Mouse (Mus musculus) CD4-positive helper T cell, adult 2 months (primary cell): ENCODE data around the gene Ccl3.

Experiments
- DNase-seq: peaks from one replicate; pipeline ENCODE4 v3.0.0-alpha.2; 2012; ENCODE audit warnings: low read depth, missing footprints, low spot score

Ccl3 gene

DNA sequence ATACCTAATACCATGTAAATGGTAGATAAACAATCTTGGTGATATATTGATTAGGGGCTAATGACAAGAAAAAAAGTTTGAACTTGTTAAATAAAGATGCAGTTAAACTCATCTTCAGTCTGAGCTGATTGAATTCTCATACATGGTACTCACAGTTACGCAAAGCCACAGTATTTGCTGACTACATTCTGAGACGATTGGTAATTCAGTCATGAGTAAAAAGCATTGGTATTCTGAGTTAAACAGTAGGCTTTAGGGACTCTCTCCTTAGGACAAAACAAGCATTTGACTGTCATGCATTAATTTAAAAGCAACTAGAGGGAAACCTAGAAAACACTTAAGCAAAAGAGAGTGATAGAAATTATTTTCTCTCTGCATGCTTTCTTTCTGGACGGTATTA lies 25.6 kb downstream of the Ccl3 start:
- DNase-seq, result no peak

DNA sequence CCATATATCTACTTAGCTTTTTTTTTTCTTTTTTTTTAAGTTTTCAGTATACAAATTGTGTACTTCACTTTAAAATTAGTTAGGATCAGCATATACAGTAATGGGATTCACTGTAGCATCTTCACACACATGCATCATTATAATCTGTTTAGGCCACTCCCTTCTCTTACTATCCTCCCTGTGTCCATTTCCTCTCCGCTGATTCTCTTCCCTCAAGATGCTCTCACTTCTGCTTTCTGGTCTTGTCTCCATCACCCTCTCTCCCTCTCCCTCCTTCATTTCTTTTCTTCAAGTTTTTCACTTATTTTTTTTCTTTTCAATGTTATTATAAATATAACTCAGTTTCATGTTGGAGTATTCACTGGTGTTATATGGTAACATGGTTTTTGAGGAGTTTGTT lies 30.1 kb downstream of the Ccl3 start:
- no peak for DNase-seq

DNA sequence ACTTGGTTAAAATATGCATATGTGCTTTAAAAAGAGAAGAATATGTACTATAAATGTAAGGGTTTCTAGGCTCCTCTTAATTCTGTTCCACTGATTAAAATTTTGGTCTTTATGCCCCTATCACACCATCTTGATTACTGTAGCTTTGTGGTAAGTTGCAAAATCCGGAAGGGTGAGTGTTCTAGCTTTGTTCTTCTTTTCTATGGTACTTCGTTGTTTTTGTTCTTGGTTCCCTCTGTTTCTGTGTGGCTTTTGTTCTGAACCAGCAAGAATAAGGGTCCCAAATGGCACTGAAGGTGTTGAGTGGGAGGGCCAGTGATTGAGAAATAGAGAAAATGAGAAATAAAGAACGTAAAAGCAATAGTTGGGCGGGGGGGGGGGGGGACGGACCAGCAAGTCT lies 30.9 kb downstream of the Ccl3 start:
- no peak for DNase-seq

- no peak for DNase-seq
These were observed 32.6 kb downstream of the Ccl3 start for GRCm38 (mm10) chr11:83616586-83616985.

DNA sequence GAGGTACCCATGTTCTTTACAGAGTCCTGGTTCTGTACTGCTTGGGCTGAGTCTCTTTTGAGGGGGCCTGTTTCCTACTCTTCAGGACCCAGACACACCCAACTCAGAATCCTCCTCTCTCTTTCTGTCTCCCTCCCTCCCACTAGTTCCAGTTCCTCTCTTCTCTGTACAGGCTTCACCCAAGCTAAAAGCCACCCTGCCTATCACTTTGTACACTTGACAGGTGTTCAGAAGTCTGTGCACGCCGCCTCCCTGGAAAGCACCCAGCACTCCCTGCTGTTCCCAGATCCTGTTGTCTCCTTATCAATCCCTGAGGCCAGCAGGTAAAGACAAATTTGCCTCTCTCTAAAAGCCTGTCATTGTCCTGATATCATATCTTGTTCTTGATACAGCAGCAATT lies 38.3 kb downstream of the Ccl3 start:
- DNase-seq, result no peak

DNA sequence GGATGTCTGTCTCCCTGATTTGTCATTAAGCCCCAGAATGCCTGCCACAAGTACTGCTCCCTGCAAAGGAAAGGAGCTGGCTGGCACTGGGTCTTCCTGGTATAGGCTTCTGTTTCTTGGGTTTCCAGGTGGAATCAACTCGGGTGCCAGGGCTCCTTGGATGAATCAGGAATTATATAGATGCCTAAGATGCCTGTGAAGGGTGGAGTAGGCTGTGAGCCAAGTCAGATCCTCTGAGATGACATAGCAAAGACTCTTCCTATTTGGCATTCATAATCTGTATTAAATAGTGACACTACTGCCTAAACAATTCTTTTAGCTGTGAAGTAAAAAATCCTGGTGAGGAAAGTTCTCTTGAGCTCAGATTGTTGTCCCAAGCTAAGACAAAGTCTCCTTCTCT lies 42.8 kb downstream of the Ccl3 start:
- no peak for DNase-seq

DNA sequence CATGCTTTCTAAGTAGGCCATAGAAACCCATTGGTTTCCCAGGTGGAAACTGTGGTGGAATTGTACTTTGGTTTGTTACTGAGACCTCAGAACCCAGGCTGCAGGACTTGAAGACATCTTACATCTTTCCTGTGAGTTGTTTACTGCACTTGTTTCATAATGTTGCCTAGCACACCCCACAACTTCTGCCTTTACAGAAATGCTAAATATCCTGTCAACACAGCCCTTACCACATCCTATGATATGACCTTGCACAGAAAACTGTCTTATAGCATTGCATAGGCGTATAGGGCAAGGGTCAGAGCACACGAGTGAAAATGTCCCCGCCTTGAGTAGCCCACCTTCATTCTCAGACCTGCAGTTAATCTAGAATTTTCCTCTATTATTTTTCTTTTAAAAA lies 43.6 kb downstream of the Ccl3 start:
- no peak for DNase-seq

DNA sequence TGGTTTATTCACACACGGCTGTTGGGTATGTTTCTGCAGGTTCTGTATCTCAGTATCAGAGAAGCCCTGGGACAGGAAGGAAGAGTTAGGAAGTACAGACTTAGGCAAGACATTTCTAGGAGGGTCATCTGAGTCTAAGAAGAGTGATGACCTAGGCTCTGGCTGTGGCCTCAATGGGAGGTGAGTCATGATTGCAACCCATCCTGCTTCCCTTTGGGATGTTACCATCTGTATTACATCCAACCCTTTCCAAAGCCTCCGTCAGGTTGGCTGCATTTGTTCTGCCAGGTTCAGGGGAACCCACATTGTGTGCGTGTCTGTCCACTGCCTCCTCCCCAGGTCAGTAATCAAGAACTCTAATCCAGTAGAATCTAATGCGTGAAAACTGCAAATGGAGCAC lies 44.5 kb downstream of the Ccl3 start:
- DNase-seq, result no peak

GRCm38 (mm10) chr11:83603399-83603798 lies 45.8 kb downstream of the Ccl3 start:
- DNase-seq, result no peak

DNA sequence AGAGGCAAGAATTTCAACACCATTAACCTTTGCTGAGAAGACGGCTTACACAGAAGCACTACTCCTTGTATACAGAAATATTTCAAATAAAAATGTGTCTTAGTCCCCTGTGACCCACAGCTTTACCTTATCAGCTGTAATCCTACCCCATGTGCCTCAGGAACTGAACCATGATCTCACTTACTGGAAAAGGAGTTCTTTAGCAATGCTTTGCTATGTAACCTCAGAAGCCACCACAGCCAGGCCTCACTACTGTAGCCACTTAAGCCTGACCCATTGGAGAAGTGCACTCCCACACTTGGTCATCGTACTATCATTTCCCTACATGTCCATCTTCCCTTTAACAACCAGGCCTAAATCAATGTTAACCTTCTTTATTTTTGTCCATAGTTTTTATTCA lies 48.6 kb downstream of the Ccl3 start:
- no peak for DNase-seq

DNA sequence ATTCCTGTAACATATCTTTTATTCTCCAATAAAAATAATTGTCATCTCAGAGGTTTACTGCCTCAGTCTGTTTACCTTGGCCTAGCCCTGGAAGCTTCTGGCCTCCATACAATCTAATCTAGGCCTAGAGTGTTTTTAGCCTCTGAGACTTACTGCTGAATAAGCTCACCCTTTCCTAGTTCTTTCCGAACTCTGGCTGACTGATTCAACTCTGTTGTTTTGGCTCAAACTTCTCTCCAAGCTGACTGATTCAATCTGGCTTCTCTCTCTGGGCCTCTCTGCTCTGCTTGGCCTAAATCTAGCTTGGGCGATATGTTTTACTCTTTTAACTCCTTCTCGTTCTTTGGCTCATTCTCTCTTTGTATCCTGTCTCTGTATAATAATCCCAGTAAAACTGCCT lies 50.2 kb downstream of the Ccl3 start:
- DNase-seq, result no peak

DNA sequence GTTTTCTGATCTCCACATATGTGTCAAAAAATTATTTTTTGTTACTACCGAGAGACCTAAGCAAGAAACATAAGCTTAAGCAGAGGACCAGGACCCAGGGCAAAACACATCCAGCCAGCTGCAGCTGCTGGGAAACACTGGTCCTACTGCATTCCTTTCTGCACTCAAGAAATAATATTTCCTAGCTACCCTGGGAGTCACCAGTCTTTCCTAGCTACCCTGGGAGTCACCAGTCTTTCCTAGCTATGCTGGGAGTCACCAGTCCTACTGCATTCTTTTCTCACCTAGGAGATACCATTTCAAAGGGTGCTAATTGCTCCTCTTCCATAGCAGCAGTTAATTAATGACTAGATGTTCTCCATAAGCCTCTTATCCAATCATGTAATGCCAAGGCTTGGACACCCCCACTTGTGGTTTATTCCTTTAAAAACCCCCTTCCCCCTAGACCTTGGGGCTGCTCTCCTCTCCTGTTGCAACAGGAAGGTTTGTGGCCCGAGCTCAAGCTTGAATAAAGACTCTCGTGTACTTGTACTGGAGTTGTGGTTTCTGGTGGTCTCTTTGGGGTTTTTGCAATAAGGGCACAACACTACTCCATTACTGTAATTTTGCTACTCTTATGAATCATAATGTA lies 50.8 kb downstream of the Ccl3 start:
- no peak for DNase-seq
